Mouse (Mus musculus): ENCODE data around the gene Rps6ka6. TPM values are rescaled to one million over a fixed set of nuclear protein-coding genes. Genes with fewer than 3 reads are reported as not detected.

Gene Rps6ka6
- polyA plus RNA-seq, 1 experiment = 0.01 TPM

DNA sequence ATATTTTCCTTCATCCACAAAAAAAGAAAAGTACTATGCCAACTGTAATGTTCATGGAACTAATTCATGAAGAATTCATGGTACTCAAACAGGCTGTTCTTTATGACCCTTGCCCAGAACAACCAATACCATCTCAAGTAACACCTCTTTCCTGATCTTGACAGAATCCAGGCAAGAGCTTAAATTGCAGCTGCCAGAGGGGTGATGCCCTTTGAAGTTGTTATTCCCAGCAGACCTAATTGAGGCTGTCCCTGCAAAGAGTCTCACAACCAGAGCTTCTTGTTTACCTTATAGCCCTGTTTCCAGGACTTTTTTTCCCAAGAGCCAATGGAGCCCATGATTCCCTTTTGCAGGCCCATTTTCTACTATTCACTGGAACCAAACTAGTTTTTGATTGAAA lies 77.6 kb downstream of the Rps6ka6 start:
- no peaks in the 10 kb centered on the region for H3K36me3 ChIP-seq (ENCODE audit: control insufficient read depth, insufficient read depth, low read length)
- no peak for TF ChIP-seq POLR2A (IDR thresholded peaks at IDR 0.05; ENCODE audit: low read depth, low read length)
- no peak for TF ChIP-seq CTCF (IDR thresholded peaks at IDR 0.05; ENCODE audit: extremely low read depth, insufficient read depth, insufficient read length, insufficient replicate concordance)
- no peaks in the 10 kb centered on the region for H3K27me3 ChIP-seq (ENCODE audit: control insufficient read depth, insufficient read depth, low read length)
- H3K27ac ChIP-seq (ENCODE audit: insufficient read depth, low read length) = no peak overlapping the region
- no peak for DNase-seq (ENCODE audit: low read depth in 1 of 2, low spot score in 2 of 2)
- no peaks in the 10 kb centered on the region for H3K4me1 ChIP-seq (ENCODE audit: control insufficient read depth, insufficient read depth, insufficient read length)
- no peak overlapping the region for H3K4me3 ChIP-seq (ENCODE audit: extremely low read depth, insufficient read depth, insufficient read length)

DNA sequence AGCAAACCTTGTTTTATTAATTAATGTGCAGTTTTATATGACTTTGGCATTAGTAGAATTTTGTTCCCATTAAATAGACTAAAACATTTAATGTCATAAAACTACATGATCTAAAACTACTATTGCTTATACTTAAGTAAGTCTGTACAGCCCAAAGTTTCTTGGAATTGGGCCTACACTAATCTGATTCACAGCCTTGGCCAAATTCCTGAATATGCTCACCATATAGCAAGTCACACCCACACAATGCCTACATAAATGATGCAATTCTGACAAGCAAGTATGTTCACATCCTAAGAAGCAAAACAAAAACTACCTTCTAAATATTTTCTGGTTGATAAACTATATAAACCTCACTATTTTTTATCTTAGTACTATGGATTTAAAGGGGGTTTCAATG lies 101.2 kb downstream of the Rps6ka6 start:
- Histone ChIP-seq H3K27me3 (ENCODE audit: control insufficient read depth, insufficient read depth, low read length) (no peaks in the 10 kb centered on the region), H3K4me3 (ENCODE audit: extremely low read depth, insufficient read depth, insufficient read length) (no peak overlapping the region), H3K4me1 (ENCODE audit: control insufficient read depth, insufficient read depth, insufficient read length) (no peaks in the 10 kb centered on the region), H3K27ac (ENCODE audit: insufficient read depth, low read length) (no peak overlapping the region), H3K36me3 (ENCODE audit: control insufficient read depth, insufficient read depth, low read length) (no peaks in the 10 kb centered on the region)
- no peak for DNase-seq (ENCODE audit: low read depth in 1 of 2, low spot score in 2 of 2)
- no peak for TF ChIP-seq POLR2A (IDR thresholded peaks at IDR 0.05; ENCODE audit: low read depth, low read length)
- TF ChIP-seq CTCF (IDR thresholded peaks at IDR 0.05; ENCODE audit: extremely low read depth, insufficient read depth, insufficient read length, insufficient replicate concordance) = no peak

DNA sequence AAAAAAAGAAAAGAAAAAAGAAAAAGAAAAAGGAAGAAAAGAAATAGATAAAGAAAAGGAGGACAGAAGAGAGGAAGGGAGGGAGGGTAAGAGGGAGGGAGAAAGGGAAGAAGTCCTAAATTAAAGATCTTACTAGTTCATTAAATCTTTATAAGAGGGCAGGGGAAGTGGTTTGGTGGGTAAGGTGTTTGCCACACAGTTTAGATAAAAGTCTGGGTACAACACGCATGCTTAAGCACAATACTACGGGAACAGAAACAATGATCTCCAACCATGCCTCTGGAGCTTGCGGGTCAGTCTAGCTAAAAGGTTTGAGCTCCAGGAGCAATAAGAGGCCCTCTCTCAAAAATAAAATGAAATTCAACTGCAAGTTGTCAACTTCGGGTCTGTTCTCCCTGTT lies 123.0 kb downstream of the Rps6ka6 start:
- no peak overlapping the region for H3K4me3 ChIP-seq (ENCODE audit: extremely low read depth, insufficient read depth, insufficient read length)
- WGBS = 59% methylated on average over 4 of the region's 4 CpGs
- no peaks in the 10 kb centered on the region for H3K27me3 ChIP-seq (ENCODE audit: control insufficient read depth, insufficient read depth, low read length)
- H3K4me1 ChIP-seq (ENCODE audit: control insufficient read depth, insufficient read depth, insufficient read length) = no peaks in the 10 kb centered on the region
- no peak overlapping the region for H3K27ac ChIP-seq (ENCODE audit: insufficient read depth, low read length)
- no peaks in the 10 kb centered on the region for H3K36me3 ChIP-seq (ENCODE audit: control insufficient read depth, insufficient read depth, low read length)
- DNase-seq (ENCODE audit: low read depth in 1 of 2, low spot score in 2 of 2) = no peak
- TF ChIP-seq CTCF (IDR thresholded peaks at IDR 0.05; ENCODE audit: extremely low read depth, insufficient read depth, insufficient read length, insufficient replicate concordance) (no peak), POLR2A (IDR thresholded peaks at IDR 0.05; ENCODE audit: low read depth, low read length) (no peak)

DNA sequence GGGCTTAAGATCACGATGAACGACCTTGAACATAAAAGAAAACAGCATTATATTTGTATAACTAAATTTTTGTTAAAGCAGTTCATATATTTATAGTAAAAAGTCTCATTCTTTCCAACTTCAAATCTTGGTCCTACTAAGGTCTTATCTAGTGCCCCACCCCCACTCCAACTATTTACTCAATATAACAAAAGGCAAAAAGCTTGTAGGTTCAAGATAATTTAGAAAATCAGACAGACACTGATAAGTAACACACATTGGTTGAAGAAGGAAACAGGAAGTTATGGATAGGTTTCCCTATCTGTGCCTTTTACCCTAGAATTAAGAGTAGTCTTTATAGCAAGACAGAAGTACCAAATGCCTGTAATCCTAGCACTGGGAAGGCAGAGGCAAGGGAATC lies 132.9 kb downstream of the Rps6ka6 start:
- Histone ChIP-seq H3K27ac (ENCODE audit: insufficient read depth, low read length) (no peak overlapping the region), H3K36me3 (ENCODE audit: control insufficient read depth, insufficient read depth, low read length) (no peaks in the 10 kb centered on the region), H3K4me1 (ENCODE audit: control insufficient read depth, insufficient read depth, insufficient read length) (no peaks in the 10 kb centered on the region), H3K27me3 (ENCODE audit: control insufficient read depth, insufficient read depth, low read length) (no peaks in the 10 kb centered on the region), H3K4me3 (ENCODE audit: extremely low read depth, insufficient read depth, insufficient read length) (no peak overlapping the region)
- TF ChIP-seq POLR2A (IDR thresholded peaks at IDR 0.05; ENCODE audit: low read depth, low read length) = no peak
- 77% methylated on average over 2 of the region's 2 CpGs for WGBS
- no peak for DNase-seq (ENCODE audit: low read depth in 1 of 2, low spot score in 2 of 2)

DNA sequence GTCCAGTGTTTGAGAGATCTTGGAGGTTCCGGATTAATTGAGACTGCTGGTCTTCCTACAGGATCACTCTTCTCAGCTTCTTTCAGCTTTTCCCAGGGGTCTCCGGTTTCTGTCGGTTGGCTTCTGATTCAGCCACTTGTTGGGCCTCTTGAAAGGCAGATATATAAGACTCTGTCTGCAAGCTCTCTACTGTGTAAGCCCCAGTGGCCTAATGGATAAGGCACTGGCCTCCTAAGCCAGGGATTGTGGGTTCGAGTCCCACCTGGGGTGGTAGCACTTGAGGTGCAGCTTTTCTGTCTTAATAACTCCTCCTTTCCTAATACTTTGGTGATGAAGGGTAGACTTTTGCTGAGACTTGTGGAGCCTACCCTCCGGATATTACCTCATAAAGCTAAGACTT lies 160.7 kb downstream of the Rps6ka6 start:
- no peaks in the 10 kb centered on the region for H3K27me3 ChIP-seq (ENCODE audit: control insufficient read depth, insufficient read depth, low read length)
- no peak overlapping the region for H3K4me3 ChIP-seq (ENCODE audit: extremely low read depth, insufficient read depth, insufficient read length)
- no peaks in the 10 kb centered on the region for H3K4me1 ChIP-seq (ENCODE audit: control insufficient read depth, insufficient read depth, insufficient read length)
- DNase-seq (ENCODE audit: low read depth in 1 of 2, low spot score in 2 of 2) = no peak
- no peaks in the 10 kb centered on the region for H3K36me3 ChIP-seq (ENCODE audit: control insufficient read depth, insufficient read depth, low read length)
- H3K27ac ChIP-seq (ENCODE audit: insufficient read depth, low read length) = no peak overlapping the region
- WGBS = 82% methylated on average over 5 of the region's 5 CpGs
- TF ChIP-seq POLR2A (IDR thresholded peaks at IDR 0.05; ENCODE audit: low read depth, low read length) = no peak
- TF ChIP-seq CTCF (IDR thresholded peaks at IDR 0.05; ENCODE audit: extremely low read depth, insufficient read depth, insufficient read length, insufficient replicate concordance) = no peak

DNA sequence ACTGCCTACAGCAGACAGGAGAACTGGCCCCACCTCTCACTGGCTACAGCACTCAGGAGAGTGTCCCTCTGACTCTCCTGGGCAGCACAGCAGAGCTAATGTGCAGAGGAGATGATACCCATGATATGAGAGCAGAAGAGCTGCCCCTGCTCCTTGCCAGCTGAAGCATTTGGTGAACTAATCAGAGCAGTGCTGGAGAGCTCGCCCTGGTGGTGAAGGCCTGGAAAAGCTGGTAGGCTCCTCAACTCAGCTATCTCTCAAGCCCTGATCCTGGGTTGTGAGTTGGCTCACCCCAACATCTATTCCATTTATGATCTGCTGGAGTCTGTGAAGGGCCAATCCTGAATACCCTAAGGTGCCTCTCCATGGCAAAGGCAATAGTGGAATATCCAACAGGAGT lies 163.6 kb downstream of the Rps6ka6 start:
- no peaks in the 10 kb centered on the region for H3K27me3 ChIP-seq (ENCODE audit: control insufficient read depth, insufficient read depth, low read length)
- no peak for TF ChIP-seq POLR2A (IDR thresholded peaks at IDR 0.05; ENCODE audit: low read depth, low read length)
- TF ChIP-seq CTCF (IDR thresholded peaks at IDR 0.05; ENCODE audit: extremely low read depth, insufficient read depth, insufficient read length, insufficient replicate concordance) = no peak
- H3K4me3 ChIP-seq (ENCODE audit: extremely low read depth, insufficient read depth, insufficient read length) = no peak overlapping the region

More for the DNA sequence above, 163.6 kb downstream of the Rps6ka6 start:
- no peak for DNase-seq (ENCODE audit: low read depth in 1 of 2, low spot score in 2 of 2)
- WGBS = 62% methylated on average over 1 of the region's 1 CpGs
- Histone ChIP-seq H3K36me3 (ENCODE audit: control insufficient read depth, insufficient read depth, low read length) (no peaks in the 10 kb centered on the region), H3K4me1 (ENCODE audit: control insufficient read depth, insufficient read depth, insufficient read length) (no peaks in the 10 kb centered on the region), H3K27ac (ENCODE audit: insufficient read depth, low read length) (no peak overlapping the region)

Other genes with a start within 250 kb of the Rps6ka6 start
- gene Hdx, start 159.1 kb upstream of the Rps6ka6 start, polyA plus RNA-seq (2012; rRNA removed) = 0.04 and 0.08 TPM in 2 replicates